Mouse (Mus musculus): ENCODE results near the gene Abcg1.
A peak's percentile ranks its signal among the peaks of the same experiment; 100 is the strongest.

Abcg1 gene

DNA sequence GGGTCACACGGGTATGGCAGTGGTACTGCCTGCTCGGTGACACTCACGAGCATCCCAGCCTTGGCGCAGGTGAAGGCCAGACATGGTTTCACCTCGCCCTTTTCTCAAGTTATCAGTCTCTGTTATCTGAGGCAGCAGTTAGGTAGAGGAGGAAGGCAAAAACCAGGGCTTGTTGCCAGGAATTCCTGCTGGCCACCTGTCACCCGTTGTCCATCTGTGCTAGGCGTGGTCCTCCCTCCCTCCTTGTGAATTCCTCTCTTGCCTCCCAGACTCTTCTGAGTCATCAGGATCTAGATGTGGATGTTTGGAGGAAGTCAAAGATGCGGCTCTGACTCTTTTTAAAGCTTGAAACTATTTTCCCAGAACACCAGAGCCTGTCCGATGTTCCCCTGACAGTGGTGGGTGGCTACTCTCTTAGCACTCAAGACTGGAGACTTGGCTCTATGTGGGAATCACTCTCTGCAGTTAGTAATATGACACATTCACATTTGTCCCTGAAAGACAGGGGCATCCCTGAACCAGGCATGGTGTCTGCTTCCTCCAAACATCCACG lies 73.9 kb downstream of the Abcg1 start:
- peak; percentile 90 to 92 for DNase-seq

DNA sequence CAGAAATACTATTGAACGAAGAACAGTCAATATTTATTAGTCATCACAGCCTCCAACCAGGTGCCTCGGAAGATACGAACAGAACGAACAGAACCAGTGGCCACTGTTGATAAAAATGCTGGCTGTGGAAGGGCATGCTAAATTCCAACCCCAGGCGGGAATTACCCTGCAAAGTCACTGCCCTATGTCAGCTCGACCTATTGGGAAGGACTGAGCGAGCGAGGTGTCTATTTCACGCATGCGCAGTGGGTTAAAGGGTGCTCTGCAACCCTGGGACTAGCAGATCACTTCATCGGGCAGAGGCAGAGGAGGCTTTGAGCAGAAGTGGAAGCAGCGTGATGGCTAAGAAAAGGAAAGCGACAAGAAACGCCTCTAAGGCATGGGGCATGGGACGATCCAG lies 76.3 kb downstream of the Abcg1 start:
- DNase-seq = no peak

DNA sequence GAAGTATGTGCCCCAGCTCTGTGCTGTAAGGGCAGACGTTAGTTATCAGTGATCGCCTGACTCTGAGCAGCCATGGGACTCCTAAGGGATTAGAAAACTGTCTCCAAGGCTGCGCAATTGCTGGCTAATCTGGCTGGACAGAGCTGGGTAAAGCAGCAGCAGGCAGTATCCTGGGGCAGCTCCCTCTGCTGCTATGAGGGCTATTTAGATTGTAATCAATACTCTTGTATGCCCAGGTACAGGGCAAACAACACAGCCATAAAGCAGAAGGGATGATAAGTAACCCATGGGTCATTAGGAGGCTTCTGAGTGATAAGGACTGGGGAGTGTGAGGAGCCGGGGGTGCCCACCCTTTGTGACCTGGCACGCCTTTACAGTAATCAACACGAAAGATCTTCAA lies 77.4 kb downstream of the Abcg1 start:
- no peak for DNase-seq

DNA sequence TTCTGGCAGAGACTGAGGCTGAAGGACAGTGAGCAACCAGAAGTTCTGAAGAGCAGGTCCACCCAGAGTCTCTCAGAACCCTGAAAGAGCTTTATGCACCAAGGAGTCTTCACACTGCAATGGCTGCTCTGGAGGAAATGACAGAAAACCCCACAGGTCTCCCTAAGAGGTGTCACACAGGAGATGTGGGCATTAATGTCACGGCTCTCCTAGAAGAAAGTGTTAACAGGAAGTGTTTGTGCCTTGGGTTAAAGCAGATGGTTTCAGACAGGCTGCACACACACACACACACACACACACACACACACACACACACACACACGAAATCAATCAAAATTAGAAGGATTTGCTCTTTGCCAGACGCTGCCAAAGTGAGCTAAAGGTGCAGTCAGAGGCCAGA lies 78.8 kb downstream of the Abcg1 start:
- DNase-seq = no peak

DNA sequence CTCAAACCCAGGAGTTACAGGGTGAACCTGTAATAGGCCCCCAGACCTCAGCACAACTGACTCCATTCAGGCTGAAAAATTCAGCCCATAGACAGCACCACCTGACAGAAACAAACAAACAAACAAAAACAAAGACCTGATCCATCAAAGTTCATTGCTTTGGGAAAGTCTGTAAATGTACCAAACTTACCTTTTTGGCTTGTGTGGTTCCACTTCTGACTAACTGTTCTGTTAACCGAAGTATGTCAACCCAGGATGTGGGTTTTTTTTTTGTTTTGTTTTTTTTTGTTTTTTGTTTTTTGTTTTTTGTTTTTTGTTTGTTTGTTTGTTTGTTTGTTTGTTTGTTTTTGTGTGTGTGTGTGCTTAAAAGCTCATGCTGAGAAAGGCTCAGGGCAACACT lies 79.3 kb downstream of the Abcg1 start:
- no peak for DNase-seq

DNA sequence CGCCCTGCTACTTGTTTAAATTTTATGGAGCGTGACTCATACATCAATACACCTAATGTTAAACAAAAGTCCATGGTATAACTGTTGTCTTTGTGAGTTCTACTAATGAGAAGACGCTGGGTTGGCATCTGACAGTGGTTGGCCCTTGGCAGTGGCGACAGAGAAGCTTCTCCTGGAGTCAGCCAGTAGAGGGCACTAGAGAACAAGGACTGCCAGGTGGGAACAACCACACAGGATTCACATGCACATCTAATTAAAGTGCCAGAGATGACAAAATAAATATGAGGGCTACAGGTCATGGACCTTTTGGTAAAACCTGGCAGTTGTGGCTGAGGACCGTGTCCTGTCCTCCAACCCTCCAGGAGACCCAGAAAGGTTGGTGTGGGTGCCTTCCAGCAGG lies 80.9 kb downstream of the Abcg1 start:
- peak; percentile 87 to 94 for DNase-seq

DNA sequence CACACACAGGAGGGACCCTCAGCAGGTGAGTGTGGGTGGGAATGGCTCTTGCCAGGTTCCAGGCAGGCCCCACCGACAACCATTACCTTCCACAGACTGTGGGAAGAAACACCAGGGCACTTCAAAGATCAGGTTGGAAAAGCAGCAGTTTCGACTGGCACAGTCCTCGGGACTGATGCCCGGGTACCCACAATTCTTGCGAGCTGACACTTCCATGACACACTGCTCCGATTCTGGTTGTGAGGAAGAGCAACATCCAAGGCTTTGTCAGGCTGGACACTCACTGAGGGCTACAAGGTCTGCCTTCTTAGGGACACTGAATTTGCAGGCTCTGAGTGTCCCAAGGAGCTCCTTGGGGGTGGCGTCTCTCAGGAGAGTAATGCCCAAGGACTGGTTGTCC lies 84.6 kb downstream of the Abcg1 start:
- no peak for DNase-seq

DNA sequence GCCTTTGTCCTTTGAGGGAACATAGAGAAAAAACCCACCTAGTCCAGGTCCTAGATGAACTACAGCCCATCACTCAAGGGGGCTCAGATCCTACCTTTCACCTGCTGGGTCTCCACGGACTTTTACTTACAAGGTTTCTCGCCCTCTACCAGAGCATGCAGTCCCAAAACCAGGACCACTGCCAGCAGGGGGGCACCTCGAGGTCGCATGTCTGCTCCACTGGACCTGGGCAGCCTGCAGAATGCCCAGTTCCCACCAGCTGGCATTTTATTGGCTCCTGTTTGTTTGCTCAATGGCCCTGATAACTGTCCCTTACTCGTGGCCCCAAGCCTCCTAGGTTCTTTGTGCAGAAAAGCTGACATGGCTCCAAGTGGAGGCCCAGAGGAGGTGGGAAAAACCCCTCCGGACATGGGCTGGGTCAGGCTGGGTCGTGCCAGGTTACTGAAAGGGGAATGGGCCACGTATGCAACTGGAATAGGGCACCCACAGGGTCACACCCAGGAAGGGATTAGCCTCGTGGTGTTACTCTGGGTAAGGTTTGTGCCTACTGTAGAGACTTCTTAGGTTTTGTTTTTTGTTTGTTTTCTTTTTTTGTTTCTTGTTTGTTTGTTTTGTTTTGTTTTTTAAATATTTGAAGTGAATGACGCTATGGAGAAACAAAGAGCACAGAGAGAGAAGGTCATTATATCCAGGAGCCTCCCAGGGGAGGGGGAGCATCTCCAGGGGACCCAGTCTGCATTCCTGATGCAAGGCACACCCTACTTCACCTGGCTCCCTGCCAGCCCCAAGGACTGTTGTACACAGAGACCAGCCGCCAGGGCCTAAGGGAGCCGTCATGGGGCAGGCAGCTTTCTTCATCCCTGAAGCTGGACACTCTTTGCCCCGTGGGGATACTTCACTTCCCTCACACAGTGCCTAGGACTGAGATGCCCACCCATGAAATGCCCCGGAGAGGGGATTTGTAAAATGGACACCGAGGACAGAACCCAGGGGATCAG lies 86.9 kb downstream of the Abcg1 start, which contains the start of gene Tff2:
Tff2 (minus strand) TSS at position 243 of the 998 bp plus-strand sequence.
- DNase-seq = peak in 1 of 2 experiments; percentile 35

DNA sequence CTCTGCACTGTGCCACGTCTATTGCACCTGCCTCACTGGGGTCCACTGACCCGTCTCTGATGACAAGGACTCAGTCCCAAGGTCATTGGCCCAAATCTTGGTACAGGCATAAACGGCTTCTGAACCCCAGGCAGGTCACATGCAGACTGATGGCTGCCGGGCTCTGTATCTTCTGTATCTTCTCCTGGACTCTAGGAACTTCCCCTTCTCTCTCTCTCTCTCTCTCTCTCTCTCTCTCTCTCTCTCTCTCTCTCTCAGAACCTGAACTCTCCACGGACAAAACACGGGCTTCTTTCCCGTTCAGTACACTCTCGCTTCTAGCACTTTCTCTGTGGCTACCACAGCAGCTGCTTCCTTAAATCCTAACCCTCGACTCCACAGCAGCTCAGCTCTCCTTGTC lies 88.5 kb downstream of the Abcg1 start:
- DNase-seq = no peak

DNA sequence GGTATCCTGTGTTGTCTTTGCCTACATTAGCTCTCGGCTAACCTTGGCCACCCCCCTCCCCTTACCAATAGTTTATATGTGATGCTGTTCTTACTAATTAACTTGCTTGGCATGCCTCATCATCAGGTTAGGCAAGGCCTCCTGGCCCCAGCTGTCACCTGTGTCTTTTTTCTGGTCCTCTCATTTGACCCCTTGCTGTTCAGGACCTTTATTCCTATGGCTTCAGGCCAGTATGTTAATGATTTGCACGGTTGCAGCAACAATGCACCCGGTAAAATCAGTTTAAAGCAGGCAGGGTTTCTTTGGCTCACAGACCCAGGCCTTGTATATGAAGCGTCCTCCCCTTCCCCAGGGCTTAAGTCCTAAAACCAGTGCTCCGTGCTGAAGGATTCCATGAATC lies 95.0 kb downstream of the Abcg1 start:
- no peak for DNase-seq

DNA sequence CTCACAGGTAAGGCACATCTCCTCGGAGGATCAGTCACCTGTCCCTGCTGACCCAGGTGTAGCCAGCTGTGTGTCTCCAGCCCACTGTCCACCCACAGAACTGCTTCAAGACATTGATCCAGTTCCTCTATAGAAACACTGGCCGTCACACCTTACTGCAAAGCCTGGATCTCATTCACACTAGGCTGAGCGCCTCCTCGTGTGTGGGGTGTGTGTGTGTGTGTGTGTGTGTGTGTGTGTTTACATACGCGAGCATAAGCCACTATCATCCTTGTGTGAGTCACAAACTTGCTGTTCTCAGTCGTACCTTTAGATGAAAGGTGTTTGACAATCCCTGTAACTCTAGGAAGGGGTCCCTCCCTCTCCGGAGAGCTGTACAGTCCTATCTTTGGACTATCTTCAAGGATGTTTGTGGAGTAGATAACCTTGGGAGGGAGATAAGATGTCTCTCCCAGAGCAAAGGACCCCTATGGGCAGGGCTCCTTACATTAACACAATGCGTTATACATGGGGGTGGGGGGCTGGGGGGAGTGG lies 95.6 kb downstream of the Abcg1 start:
- no peak for DNase-seq

DNA sequence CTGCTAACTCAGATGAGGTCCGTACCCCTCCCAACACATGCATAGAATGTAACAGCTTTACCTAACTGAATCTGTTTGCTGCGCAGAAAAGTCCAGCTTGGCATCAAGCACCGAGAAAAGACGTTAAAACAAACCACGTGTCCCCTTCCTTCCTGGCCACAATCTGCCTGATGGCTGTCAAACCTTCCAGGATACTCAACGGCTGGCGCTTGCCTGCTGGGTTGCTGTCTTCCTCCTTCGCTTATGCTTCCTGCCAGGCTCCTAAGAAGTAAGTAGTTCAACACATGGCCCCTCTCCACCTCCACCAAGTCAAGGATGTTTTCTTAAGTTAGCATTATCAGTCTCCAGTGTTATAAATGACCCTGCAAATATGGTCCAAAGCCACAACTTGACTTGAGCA lies 96.3 kb downstream of the Abcg1 start:
- no peak for DNase-seq

DNA sequence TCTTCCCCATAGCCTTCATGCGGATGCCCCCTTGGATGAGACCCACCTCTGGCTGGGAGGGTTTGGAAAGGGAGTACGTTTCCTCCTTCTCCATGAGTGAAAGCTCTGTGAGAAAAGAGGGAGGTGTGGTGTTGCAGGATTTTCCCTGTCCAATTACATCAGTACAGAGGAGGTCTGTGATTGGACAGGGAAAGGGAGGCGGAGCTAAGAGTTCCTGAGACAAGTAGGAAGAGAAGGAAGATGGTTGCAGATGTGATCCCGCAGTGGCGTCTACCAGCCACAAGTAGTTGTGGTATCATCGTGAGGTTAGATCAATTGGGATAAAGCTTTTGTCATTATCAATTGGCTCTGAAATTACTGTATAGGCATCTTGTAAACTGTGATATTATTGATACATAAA lies 100.4 kb downstream of the Abcg1 start:
- no peak for DNase-seq

DNA sequence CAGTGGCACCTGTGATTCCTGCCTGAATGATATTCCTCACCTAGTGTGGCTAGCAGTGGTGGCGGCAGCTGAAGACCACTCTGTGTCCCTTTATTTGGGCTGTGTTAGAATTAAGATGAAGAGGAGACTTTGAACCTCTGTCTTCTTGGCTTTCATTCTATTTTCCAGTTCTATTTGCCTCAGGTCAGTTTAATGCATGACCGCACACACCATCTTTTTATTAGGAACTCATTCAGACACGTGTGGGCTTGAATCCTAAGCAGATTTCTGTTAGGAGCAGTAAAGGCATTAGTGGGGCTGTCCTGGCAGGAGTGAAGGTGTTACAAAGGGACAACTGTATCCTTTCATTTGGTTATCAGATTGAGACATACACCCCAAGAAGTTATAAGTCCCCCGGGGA lies 102.8 kb downstream of the Abcg1 start:
- DNase-seq = no peak

DNA sequence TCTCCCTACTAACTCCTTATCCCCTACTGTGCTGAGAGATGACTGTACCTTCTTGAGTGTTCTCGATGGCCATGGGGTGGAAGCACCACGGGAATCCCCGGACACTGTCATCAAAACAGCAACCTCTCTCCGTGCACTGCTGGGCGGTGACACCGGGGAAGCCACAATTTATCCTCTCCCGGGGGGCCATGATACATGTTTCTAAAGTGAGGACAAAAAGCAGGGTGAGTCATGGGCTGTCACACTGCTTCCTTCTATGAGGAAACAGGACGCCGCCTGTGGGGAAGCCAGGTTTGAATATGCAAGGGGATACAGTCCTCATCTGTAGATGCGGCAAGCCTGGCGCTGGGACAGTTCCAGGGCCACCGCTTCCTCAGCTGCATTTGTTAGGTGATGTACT lies 105.1 kb downstream of the Abcg1 start:
- DNase-seq = no peak

DNA sequence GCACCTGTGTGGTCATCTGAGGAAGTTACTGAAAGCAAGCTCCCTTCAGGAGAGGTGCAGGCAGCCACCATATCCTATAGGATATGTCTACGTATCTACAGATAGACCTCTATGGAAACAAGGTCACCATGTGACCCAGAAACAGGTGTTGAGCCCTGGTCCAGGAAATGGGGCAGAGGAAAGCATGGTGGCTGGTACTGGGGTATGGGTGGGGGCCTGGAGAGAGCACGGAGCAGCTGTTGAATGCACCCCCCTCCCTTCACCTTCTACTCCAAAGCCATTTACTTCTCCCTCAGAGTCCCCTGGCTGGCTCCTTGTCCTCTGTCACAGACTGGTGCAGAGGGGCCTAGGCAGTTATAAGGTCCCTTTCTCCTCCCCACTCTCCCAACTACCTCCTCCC lies 106.3 kb downstream of the Abcg1 start:
- DNase-seq = no peak

DNA sequence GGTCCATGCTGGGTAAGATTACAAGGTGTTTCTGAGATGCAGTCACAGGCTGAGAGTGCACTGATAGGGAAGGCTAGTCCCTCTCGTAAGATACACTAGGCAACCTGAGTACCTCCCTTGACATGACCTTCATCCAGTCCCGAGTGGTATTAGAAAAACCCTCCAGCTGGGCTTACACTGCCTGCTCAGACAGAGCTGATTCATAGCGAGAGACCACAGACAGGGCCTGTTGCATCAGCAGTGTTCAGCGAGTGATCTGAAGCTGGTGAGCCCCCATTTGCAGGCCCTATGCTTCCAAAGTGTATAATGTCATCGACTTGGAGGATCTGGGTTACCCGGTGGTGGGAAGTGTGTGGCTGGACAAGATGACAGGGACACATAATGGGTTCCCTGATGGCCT lies 107.7 kb downstream of the Abcg1 start, which contains the start of gene Tff1:
Tff1 (minus strand) TSS at position 151 of the 400 bp plus-strand sequence.
- no peak for DNase-seq
